Mouse (Mus musculus): ENCODE measurements around the gene Fmo5.

Gene Fmo5

DNA sequence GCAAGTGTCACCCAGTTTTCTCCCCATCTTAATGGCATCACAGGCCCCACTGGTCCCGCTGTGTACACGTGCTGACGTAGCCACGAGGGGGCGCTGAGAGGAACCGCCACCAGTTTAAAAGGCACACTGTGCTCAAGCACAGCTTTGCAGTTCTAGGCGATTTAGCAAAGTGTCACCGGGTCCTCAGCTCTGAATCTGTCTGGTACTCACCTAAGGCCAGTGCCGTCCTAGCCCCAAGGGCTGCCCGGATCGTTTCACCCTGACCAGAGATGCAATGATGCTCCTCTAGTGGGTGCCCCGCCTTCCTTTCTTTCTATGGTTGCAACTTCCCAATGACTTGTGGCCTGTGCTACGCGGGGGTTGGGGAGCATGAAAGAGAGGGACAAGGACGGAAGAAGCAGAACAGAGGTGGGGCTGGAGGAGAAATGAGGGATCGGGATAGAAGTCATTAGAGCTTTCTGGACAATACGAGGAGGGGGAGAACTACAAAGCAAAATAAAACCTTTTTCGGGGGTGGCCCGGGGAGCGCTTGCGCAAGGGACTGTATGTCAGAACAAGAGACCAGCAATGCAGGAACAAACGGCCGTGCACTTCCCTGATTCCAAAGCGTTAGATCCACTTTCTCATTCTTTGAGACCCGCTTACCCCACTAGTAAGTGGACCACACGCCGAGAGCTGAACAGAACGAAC is 52.2 kb downstream of the Fmo5 start:
- DNase-seq (ENCODE audit: low spot score in 2 of 2): peak; percentile 81 to 85

DNA sequence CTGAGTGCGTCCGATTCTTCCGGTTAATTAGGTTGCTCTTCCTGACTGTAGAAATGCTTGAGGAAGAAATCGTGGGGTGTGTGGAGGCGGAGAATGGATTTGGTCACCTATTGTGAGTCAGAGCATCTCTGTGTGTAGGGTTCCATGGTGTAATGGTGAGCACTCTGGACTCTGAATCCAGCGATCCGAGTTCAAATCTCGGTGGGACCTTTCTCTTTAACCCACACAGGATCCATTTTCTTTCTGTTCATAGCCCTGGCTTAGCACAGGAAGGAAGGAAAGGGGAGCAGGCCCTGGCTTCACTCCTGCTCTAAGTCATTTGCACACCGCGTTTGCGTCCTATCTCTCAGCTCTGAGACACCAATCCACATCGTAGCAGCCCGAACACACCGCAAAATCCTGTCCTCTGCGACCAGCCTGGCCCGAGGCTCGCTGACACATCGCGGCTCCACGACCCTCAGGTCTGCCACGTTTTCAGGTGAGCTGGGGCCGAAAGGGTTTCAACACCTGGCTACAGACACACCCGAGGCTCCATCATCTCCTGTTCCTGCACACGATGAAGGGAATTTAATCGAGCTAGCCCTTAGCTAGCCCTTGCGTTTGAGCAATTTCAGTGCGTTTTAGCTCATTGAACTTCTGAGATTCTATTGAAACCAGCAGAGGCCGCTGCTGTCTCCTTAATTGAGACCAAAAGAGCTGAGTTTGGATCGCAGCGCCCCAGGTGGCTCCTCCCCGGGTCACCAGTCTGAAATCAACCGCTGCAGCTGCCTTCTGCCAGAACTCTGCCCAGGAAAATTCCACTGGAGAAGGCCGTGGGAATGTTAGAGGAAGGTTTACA is 52.9 kb downstream of the Fmo5 start:
- DNase-seq (ENCODE audit: low spot score in 2 of 2): peak; percentile 83 to 86

DNA sequence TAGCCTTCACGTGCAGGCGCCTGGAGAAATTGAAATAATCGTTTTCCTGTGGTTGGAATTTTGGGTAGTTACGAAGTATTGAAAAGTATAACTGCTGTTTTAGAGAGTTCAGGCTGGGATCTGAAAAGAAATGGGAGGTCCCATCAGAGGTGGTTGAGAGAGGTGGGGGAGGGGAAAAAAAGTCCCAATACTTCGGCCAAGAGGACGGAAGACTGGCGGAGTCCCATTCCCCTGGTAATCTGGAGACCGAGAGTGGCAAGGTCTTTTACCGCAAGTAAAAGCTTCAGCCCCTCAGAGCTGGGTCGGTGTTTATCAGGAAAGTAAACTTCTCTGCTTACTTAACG is 53.5 kb downstream of the Fmo5 start:
- DNase-seq (ENCODE audit: low spot score in 2 of 2): no peak

DNA sequence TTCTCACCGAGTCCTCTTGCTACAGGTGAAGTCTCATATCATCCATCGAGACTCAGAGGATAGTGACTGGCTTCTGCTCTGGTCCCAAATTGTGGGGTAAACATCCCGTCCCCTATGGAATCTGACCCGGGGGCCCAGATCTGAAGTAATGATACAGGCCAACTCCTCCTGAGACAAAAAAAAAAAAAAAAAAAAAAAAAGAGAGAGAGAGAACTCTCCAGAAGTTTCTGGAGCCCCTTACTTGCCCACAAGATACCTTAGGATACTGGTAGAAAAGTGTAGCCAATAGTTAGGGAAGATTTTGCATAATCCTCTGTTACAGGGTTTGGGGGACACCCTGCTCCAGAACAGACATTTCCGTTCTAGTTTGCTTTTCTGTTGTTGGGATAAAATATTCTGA is 54.0 kb downstream of the Fmo5 start:
- DNase-seq (ENCODE audit: low spot score in 2 of 2): no peak

DNA sequence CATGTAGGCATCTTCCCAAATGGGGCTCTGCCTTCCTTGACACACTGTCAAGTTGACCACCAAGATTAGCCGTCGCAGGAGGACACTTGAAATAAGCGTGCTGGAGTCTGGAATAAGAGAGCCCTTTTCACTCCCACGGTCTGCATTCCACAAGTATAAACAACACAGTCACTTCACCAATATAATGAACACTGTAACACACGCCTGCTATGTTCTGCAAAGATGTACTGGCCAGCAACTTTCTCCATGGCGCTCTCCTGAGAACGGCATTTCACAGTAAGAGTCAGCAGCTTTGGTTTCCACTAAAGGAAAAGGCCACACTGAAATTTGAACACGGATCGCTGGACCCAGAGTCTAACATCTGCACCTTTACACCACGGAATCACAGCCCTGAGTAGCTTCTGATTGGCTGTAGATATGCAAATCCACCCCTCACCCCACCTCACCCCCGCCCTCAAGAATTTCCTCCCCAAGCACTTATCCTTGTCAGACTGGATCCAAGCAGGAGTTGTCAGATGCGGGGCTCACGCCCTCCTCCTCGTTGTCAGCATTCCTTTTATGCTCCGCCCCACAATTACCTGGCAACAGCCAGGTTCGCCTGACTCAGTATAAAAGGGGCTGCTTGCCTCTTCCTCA is 55.1 kb downstream of the Fmo5 start:
- DNase-seq (ENCODE audit: low spot score in 2 of 2): peak in 1 of 2 experiments; percentile 44

DNA sequence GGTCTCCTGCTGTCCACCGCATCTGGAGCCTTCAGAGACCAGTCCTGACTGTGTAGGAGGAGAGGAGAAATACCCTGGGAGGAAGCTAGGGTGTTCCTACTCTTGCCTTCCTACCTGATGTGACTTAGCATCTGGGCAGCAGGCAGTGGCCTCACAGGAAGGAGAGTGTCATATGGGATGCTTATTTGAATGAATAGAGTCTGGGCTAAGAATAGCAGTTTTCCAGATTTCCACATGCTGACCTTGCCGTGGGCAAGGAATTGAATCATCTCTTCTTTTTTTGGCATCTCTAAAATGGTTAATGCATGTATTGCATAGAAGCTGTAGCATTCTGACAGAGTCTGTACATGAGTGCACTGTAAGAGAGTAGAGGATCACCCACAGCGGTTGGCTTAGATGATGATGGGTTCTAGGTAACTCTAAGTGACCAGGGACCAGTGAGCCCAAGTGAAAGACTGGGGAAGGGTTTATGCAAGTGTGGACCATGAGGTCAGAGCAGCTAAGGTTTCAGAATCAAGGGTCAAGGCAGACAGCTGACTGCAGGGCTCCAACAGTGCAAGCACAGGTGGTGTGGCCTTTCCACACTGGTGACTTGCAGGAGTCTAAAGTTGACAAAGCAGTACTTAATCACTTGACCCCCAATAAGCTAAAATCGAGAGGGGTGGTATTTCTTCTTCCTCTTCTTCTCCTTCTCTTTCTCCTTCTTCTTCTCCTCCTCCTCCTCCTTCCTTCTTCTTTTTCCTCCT is 57.9 kb downstream of the Fmo5 start:
- DNase-seq (ENCODE audit: low spot score in 2 of 2): peak; percentile 29 to 36

DNA sequence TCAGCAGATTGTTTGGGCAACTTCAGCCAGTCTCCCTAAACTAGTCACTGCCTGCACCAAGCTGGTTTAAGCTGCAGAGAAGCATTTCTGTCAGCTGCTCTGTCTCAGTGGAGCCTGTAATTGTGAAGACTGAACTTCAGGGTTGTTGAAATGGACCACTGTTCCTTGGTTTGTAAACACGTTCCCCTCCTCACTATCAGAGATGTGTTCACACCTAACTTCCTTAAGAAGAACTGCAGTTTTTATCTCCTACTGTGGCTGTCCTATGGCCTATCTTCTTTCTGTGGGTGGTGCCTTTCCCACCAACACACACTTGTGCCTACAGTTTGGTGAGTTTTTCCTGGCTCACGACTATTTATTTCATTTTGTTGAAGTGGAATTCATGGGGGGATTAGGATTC is 60.7 kb downstream of the Fmo5 start:
- no peak for DNase-seq (ENCODE audit: low spot score in 2 of 2)

DNA sequence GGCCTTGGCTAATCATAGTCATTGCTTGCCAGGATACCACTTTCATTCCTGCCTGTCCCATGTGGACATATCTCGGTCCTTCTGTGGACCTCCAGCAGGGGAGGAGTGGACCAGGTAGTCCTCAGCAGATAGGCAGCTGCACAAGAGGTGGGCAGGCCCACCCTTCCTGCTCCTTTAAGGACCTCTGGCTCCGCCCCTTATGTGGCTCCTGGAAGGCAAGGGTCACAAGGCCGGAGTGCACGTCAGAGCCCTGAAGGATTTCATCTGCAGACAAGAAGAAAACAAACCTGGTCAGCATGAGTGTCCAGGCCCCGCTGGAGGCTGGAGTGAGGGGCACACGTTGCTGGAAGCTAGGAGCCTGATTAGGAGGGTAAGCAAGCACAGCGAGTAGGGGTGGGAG is 62.0 kb downstream of the Fmo5 start:
- DNase-seq (ENCODE audit: low spot score in 2 of 2): no peak

DNA sequence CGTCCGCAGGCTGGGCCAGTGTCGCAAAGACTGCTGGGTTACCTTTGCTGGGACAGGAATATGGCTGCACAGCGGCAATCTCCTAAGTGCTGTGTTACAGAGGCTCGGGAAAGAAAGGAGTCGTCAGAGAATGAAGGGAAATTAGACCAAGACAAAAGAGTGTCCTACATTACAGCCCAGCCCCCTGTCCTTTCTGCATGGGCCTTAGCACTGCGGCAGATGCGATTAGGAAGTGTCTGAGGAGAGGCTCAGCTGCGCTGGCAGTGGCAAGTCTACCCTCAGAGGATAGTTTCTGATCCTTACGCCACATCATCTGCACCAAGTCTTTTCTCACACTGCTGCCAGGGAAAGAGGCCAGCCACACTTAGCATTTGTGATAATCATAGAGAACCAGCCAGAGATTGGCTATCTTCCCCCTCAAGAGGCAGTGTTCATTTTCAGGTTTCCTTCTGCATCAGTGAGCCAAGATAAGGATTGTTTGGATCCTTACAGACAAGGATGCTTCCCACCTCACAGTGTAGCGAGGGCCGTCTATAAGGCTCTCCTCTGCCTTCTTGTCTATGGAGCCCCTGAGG is 62.9 kb downstream of the Fmo5 start:
- peak; percentile 27 to 32 for DNase-seq (ENCODE audit: low spot score in 2 of 2)

DNA sequence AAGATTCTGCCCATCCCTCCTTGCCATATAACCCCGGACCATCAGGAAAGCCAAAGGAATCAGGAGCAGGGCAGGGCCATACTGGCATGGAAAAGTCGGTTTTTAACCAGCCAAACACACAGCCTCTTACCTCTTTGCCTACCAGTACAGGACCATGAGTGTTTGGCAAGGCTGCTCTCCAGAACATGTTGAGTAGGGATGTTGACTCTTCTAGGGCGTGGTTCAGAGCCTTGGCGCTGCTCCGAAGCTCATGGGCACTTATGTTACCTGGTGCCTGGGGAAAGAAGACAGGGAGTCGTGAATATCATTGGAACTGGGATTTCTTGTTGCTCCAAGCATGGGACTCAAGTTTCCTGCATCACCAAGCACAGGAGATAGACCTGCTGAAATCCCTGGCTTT is 65.2 kb downstream of the Fmo5 start:
- DNase-seq (ENCODE audit: low spot score in 2 of 2): no peak

DNA sequence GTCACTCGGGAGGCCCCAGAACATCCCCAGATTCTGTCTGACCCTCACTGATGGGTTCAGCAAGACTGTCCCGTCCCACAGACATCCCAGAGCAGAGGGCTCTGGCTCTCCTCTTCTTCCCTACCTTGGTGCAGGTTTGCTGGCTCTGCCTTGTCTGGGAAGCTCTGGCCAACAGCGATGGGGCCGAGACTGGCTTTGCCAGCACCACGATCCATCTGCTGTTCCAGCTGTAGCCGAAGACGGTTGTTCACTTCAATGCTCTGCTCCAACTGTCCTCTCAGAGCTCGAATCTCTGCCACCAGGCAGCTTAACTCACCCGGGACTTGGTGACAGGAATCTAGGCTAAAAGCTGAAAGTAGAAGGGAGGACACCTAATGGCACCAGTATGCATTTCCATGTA is 68.3 kb downstream of the Fmo5 start:
- DNase-seq (ENCODE audit: low spot score in 2 of 2): no peak

DNA sequence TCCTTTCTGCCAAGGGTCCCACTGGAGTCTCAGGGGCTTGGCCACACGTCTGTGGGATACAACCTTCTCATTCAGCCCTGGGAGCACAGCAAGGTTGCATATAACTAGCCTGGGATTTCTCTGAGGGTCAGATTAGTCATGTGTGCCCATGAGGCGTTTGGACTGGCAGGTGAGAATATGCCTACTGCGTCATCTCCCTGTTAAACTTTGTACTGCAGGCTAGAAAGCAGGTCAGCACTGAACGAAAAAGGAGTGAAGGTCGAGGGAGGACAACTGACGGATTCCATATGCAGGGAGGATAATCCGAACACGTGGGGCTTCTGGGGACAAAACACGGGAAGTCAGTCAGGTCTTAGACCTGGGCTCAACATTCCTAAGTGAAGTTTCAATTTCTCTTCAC is 68.7 kb downstream of the Fmo5 start:
- DNase-seq (ENCODE audit: low spot score in 2 of 2): no peak

DNA sequence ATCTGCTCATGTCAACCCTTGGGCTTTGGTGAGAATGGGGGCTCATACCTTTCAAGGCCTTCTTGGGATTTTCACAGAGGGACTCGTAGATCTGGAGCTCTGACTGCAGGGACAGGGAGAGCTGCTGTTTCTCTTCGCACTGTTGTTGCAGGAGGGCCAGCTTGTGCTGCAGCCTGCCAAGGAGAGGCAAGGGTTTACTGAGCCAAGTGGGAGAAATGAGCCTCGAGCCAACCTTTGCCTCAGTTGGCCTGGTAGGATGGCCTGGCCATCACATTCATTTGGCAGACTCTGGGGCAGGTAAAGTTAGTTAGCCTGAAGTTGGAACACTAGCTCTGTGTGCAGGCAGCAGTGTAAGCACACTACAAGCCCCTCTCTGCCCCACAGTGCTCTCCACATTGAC is 70.5 kb downstream of the Fmo5 start:
- DNase-seq (ENCODE audit: low spot score in 2 of 2): no peak

DNA sequence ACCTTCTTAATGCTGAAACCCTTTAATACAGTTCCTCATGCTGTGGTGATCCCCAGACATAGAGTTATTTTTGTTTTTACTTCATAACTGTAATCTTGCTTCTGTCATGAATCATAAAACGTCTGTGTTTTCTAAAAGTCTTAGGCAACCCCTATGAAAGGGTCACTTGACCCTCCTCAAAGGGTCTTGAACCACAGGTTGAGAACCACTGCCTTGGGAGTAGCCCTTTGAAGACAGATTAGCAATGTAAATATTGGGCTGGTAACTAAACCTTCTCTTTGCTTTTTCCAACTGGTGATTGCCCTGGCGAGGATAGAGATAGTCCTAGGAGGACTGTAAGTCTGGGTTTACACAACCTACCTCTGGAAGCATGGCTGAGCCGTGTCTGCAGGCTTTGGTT is 72.6 kb downstream of the Fmo5 start:
- DNase-seq (ENCODE audit: low spot score in 2 of 2): no peak

DNA sequence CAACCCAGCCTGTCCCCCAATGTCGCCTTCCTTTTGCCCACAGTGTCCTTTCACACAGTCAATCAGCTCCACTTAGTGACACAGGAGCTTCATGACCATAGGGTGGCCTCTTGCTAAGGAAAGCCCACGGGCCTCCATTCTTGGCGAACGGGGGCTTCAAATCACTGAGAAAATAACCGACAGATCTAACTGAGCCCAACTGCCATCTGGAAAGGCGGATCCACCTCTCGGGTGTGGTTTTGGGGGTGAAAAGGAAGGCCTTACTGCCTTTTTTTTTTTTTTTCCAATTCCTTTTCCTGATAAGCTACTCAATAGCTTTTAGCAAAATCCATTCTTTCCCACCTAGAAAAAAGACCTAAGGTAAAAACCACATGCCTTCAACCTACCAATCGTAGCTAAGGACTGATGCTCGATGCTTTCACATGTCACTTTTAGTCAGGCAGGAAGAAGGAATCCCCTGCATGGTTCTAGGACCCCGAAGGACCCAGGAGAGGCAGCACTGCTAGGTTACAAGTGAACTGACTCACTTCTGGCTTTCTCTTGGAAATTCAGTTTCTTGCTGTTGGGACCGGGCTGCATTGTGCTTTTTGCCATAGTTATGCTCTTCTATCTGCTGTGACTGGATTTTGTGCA is 74.0 kb downstream of the Fmo5 start:
- no peak for DNase-seq (ENCODE audit: low spot score in 2 of 2)
